Mouse (Mus musculus) layer of hippocampus, postnatal 25 days (tissue): ENCODE measurements at regions not wholly inside any gene's neighbourhood (a gene's known extent, or its start where the extent isn't known, plus 50 kb on each side); places are given as distances from the start of the nearest gene placed in this dataset.

Experiments
- DNase-seq, 2 experiments: peaks; one replicate each; pipeline ENCODE4 v3.0.0; 2022; ENCODE audit warnings: mixed read lengths in 2 of 2, low spot score in 1 of 2; ENCODE audit errors: extremely low spot score in 1 of 2

GRCm38 (mm10) chr17:67504502-67505033 is 128.0 kb downstream of the Lrrc30 start:
- no peak for DNase-seq

GRCm38 (mm10) chr17:67503125-67503878 is 129.2 kb downstream of the Lrrc30 start:
- no peak for DNase-seq

GRCm38 (mm10) chr17:67502628-67503027 is 129.9 kb downstream of the Lrrc30 start:
- no peak for DNase-seq

GRCm38 (mm10) chr17:67499783-67500641 is 132.5 kb downstream of the Lrrc30 start:
- DNase-seq: no peak

GRCm38 (mm10) chr17:67497380-67497779 is 135.1 kb downstream of the Lrrc30 start:
- DNase-seq: no peak

- DNase-seq: no peak
Observed at GRCm38 (mm10) chr17:67480463-67480862, 126.2 kb upstream of the Ptprm start.

- DNase-seq: peak; percentile 40 to 80
Observed at GRCm38 (mm10) chr17:67473137-67473536, 118.9 kb upstream of the Ptprm start.

GRCm38 (mm10) chr17:67458851-67459421 is 104.7 kb upstream of the Ptprm start:
- no peak for DNase-seq

GRCm38 (mm10) chr17:67451966-67452365 is 97.7 kb upstream of the Ptprm start:
- DNase-seq: no peak

GRCm38 (mm10) chr17:67451081-67451480 is 96.8 kb upstream of the Ptprm start:
- no peak for DNase-seq

- no peak for DNase-seq
Observed at GRCm38 (mm10) chr17:67450021-67450420, 95.8 kb upstream of the Ptprm start.

GRCm38 (mm10) chr17:67445986-67446385 is 91.7 kb upstream of the Ptprm start:
- DNase-seq: no peak

GRCm38 (mm10) chr17:67440961-67441360 is 86.7 kb upstream of the Ptprm start:
- no peak for DNase-seq

GRCm38 (mm10) chr17:67419956-67420711 is 65.9 kb upstream of the Ptprm start:
- no peak for DNase-seq

GRCm38 (mm10) chr17:67412546-67413250 is 58.4 kb upstream of the Ptprm start:
- no peak for DNase-seq

GRCm38 (mm10) chr17:67409911-67410310 is 55.7 kb upstream of the Ptprm start:
- DNase-seq: no peak

GRCm38 (mm10) chr17:67405934-67406333 is 51.7 kb upstream of the Ptprm start:
- no peak for DNase-seq
